Mouse (Mus musculus): Measurements from ENCODE around the gene Zfp212. TPM values are rescaled to one million over a fixed set of nuclear protein-coding genes. Genes with fewer than 3 reads are reported as not detected.

Zfp212 gene
- polyA plus RNA-seq, 1 experiment from 2014 or later: 12.2 TPM

DNA sequence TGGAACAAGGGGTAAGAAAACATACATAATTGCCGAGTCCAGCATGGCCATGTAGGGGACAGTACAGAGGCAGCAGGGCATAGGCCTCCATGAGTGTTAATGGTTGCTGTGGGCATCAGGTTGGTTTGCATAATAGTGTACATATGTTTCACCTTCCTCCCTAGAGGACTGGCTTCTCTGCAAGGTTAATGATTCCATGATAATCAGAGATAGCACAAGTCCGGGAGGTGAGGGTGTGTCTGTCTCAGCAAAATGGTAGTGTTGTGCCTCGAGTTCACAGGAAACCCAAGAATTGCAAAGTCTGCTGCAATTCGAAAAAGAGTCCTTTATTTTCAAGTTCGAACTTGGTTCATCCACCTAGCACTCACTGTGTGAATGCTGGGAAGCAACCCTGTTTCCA, 3.2 kb upstream of the Zfp212 start:
- WGBS: 58% methylated on average over 5 of the region's 5 CpGs
- Histone ChIP-seq H3K4me3 (ENCODE audit: low read length) (no peak overlapping the region), H3K27me3 (replicated peaks; ENCODE audit: control insufficient read depth, insufficient read depth, low read length) (no peaks in the 10 kb centered on the region), H3K4me2 (ENCODE audit: low read depth, low read length) (no peak overlapping the region), H3K4me1 (ENCODE audit: control insufficient read depth, insufficient read depth, low read length) (peaks cover 10% of the 10 kb centered on the region), H3K9me3 (ENCODE audit: control insufficient read depth, low read length) (no peaks in the 10 kb centered on the region), H3K27ac (ENCODE audit: low read length) (peak overlapping the region; percentile 77), H3K9ac (ENCODE audit: low read depth, low read length) (no peak overlapping the region), H3K36me3 (ENCODE audit: control insufficient read depth, insufficient read depth, low read length) (no peaks in the 10 kb centered on the region)
- peak; percentile 70 for ATAC-seq

DNA sequence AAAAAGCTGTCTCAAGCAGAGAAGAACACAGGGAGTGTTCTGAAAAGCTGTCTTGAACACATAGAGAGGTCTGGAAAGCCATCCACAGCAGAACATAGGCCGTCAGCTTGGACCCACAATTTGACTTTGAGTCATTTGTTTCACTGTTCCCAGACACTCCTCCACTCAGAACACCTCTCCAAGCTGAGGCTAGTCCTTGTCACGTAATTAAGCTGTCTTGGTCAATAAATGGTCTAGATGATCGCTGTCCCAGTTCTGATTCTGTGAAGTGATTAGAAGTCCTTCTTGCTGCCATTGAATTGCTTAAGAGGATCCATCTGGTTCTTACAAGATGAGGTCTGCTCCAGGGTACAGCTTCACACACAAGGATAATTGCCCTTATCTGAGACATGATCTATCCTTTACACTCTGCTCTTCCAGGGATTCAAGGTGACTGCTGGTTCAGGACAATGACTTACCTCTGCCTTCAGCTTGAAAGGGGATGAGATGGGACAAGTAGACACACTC, 1.5 kb upstream of the Zfp212 start:
- no peak overlapping the region for H3K9ac ChIP-seq (ENCODE audit: low read depth, low read length)
- H3K4me3 ChIP-seq (ENCODE audit: low read length): no peak overlapping the region
- H3K27ac ChIP-seq (ENCODE audit: low read length): no peak overlapping the region
- no peaks in the 10 kb centered on the region for H3K36me3 ChIP-seq (ENCODE audit: control insufficient read depth, insufficient read depth, low read length)
- WGBS: 71% methylated on average over 3 of the region's 3 CpGs
- no peaks in the 10 kb centered on the region for H3K27me3 ChIP-seq (replicated peaks; ENCODE audit: control insufficient read depth, insufficient read depth, low read length)
- ATAC-seq: no peak
- no peaks in the 10 kb centered on the region for H3K9me3 ChIP-seq (ENCODE audit: control insufficient read depth, low read length)
- H3K4me2 ChIP-seq (ENCODE audit: low read depth, low read length): no peak overlapping the region
- H3K4me1 ChIP-seq (ENCODE audit: control insufficient read depth, insufficient read depth, low read length): peaks cover 14% of the 10 kb centered on the region

DNA sequence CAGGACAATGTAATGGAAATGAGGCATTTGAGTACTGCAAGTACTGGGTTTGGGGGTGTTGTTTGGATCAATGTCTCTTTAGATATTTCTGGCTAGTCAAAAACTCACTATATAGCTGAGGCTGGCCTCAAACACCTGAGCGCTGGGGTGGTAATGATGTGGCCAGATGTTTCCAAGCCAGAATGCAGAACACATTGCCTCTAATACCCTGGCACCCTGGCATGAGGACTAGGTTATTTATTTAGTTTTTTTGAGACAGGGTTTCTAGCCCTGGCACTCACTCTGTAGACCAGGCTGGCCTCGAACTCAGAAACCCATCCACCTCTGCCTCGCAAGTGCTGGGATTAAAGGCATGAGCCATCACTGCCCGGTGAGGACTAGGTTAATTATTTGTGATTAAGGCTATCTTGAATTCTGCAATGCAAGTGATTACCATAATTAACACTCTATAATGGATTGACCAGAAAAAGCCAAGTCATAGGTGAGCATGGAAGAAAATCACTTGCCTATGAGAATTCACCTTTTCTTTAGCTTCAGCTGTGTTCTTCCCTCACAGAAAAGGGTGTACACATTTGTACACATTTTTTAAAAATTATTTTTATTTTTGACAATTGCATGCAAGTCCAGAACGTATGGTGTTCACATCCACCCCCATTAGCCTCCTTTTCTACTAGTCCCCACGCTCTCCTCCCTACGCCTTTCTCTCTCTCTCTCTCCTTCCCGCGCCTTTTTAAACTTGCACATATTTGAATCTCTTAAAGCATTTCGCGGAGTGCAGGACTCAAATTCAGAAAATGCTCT, 430 bp upstream of the Zfp212 start:
- Histone ChIP-seq H3K27ac (ENCODE audit: low read length) (peak overlapping the region; percentile 98), H3K4me2 (ENCODE audit: low read depth, low read length) (peak overlapping the region; percentile 59), H3K4me3 (ENCODE audit: low read length) (peak overlapping the region; percentile 56), H3K27me3 (replicated peaks; ENCODE audit: control insufficient read depth, insufficient read depth, low read length) (no peaks in the 10 kb centered on the region), H3K9ac (ENCODE audit: low read depth, low read length) (peak overlapping the region; percentile 92), H3K36me3 (ENCODE audit: control insufficient read depth, insufficient read depth, low read length) (no peaks in the 10 kb centered on the region), H3K4me1 (ENCODE audit: control insufficient read depth, insufficient read depth, low read length) (peaks cover 14% of the 10 kb centered on the region), H3K9me3 (ENCODE audit: control insufficient read depth, low read length) (no peaks in the 10 kb centered on the region)
- peak; percentile 2; the same call in 1 of the 2 replicates for ATAC-seq
- 27% methylated on average over 11 of the region's 11 CpGs for WGBS

DNA sequence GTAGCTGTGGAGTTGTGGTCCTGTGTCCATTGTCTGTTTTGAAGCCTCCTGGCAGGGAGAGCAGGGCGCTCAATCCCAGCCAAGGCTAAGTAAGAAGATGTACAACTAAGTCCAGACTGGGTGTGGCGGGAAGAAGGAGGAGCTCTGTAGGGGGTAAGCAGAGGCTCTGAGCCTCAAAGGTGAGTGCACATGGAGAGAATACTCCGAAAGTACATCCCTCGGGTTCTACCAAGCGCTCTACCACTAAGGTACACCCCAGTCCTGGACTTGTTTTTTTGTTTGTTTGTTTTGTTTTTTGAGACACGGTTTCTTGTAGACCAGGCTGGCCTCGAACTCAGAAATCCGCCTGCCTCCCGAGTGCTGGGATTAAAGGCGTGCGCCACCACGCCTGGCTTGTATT, 22.2 kb downstream of the Zfp212 start:
- no peak overlapping the region for H3K27ac ChIP-seq (ENCODE audit: low read length)
- H3K27me3 ChIP-seq (replicated peaks; ENCODE audit: control insufficient read depth, insufficient read depth, low read length): no peaks in the 10 kb centered on the region
- WGBS: 56% methylated on average over 12 of the region's 12 CpGs
- peaks cover 9% of the 10 kb centered on the region; the same call in 1 of the 2 replicates for H3K4me1 ChIP-seq (ENCODE audit: control insufficient read depth, insufficient read depth, low read length)
- H3K4me2 ChIP-seq (ENCODE audit: low read depth, low read length): peak overlapping the region; percentile 89
- 0 out of 2 replicates have a peak, but pooled peaks cover 5% of the 10 kb centered on the region for H3K36me3 ChIP-seq (ENCODE audit: control insufficient read depth, insufficient read depth, low read length)
- no peaks in the 10 kb centered on the region for H3K9me3 ChIP-seq (ENCODE audit: control insufficient read depth, low read length)
- peak overlapping the region; percentile 88 for H3K9ac ChIP-seq (ENCODE audit: low read depth, low read length)
- ATAC-seq: peak; percentile 10; the same call in 1 of the 2 replicates
- H3K4me3 ChIP-seq (ENCODE audit: low read length): peak overlapping the region; percentile 58

DNA sequence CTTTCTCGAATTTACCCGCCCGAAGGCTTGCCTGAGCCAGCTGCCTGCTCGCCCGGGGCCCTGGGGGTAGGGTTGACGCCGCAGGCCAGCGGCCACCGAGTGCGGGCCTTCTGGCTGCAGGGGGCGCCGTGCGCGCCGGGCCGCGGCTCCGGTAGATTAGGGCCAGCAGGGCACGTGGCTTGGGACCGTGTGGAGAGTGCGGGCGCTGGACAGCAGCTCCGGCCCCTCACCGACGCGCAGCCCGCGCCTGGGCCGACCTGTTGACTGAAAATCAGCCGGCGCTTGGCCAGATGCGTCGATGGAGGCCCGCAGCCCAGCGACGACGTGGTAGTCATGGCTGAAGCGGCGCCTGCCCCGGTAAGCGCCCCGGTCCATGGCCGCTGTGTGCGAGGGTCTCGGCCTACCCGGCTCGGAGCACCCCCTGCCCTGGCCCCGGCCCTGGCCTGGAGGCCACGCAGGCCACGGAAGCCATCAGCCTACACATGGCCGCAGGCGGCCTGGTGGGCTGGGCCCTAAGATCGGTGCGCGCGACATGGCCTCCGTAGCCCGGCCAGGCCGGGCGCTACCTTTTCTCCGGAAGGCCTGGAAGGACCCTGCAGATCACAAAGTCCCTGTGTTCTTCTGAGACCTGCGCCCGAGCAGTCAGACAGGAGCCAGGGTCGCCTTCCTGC, 22.9 kb downstream of the Zfp212 start:
- H3K4me1 ChIP-seq (ENCODE audit: control insufficient read depth, insufficient read depth, low read length): peaks cover 9% of the 10 kb centered on the region; the same call in 1 of the 2 replicates
- H3K9me3 ChIP-seq (ENCODE audit: control insufficient read depth, low read length): no peaks in the 10 kb centered on the region
- H3K4me3 ChIP-seq (ENCODE audit: low read length): peak overlapping the region; percentile 58
- 0 out of 2 replicates have a peak, but pooled peaks cover 5% of the 10 kb centered on the region for H3K36me3 ChIP-seq (ENCODE audit: control insufficient read depth, insufficient read depth, low read length)
- H3K27me3 ChIP-seq (replicated peaks; ENCODE audit: control insufficient read depth, insufficient read depth, low read length): no peaks in the 10 kb centered on the region
- 10% methylated on average over 64 of the region's 64 CpGs for WGBS
- H3K27ac ChIP-seq (ENCODE audit: low read length): no peak overlapping the region; the same call in 1 of the 2 replicates
- peak overlapping the region; percentile 89 for H3K4me2 ChIP-seq (ENCODE audit: low read depth, low read length)
- peak overlapping the region; percentile 88 for H3K9ac ChIP-seq (ENCODE audit: low read depth, low read length)
- peak; percentile 95 for ATAC-seq

DNA sequence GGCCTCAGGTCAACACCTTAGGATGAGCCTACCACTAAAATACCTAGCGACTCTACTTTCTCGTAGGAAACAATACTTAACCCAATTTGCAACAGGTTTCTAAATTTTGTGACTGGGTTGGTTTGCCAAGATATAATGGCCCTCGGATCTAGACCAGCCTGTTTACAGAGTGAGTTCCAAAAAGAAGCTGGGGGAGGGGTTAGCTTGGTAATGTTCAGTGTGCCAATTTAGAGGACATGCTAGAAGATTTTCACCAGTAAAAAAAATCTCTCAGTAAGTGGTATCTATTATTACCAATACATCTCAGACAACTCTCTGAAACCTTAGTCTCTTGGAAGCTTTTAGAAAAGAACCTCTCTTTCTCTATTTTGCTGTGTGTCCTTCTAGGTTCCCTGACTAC, 23.4 kb downstream of the Zfp212 start:
- Histone ChIP-seq H3K4me1 (ENCODE audit: control insufficient read depth, insufficient read depth, low read length) (peaks cover 9% of the 10 kb centered on the region; the same call in 1 of the 2 replicates), H3K9ac (ENCODE audit: low read depth, low read length) (peak overlapping the region; percentile 88), H3K4me3 (ENCODE audit: low read length) (peak overlapping the region; percentile 58), H3K36me3 (ENCODE audit: control insufficient read depth, insufficient read depth, low read length) (0 out of 2 replicates have a peak, but pooled peaks cover 5% of the 10 kb centered on the region), H3K27me3 (replicated peaks; ENCODE audit: control insufficient read depth, insufficient read depth, low read length) (no peaks in the 10 kb centered on the region), H3K27ac (ENCODE audit: low read length) (no peak overlapping the region), H3K4me2 (ENCODE audit: low read depth, low read length) (peak overlapping the region; percentile 89), H3K9me3 (ENCODE audit: control insufficient read depth, low read length) (no peaks in the 10 kb centered on the region)
- WGBS: 74% methylated on average over 3 of the region's 3 CpGs
- ATAC-seq: no peak

DNA sequence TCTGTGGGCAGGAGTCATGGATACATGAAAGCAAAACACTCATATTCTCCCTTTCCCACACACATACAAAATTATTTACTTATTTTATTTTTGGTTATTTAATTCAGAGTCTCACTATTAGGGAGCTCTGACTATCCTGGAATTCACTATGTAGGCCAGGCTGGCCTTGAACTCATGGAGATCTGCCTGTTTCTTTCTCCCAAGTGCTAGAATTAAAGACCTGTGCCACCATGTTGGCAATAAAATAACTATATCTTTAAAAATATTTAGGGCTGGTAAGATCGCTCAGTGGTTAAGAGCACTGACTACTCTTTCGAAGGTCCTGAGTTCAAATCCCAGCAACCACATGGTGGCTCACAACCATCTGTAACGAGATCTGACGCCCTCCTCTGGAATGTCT, 27.1 kb downstream of the Zfp212 start:
- no peak overlapping the region for H3K9ac ChIP-seq (ENCODE audit: low read depth, low read length)
- no peaks in the 10 kb centered on the region for H3K9me3 ChIP-seq (ENCODE audit: control insufficient read depth, low read length)
- ATAC-seq: no peak
- H3K36me3 ChIP-seq (ENCODE audit: control insufficient read depth, insufficient read depth, low read length): 0 out of 2 replicates have a peak, but pooled peaks cover 5% of the 10 kb centered on the region
- H3K27me3 ChIP-seq (replicated peaks; ENCODE audit: control insufficient read depth, insufficient read depth, low read length): no peaks in the 10 kb centered on the region
- WGBS: 89% methylated on average over 4 of the region's 4 CpGs
- H3K4me3 ChIP-seq (ENCODE audit: low read length): no peak overlapping the region
- H3K27ac ChIP-seq (ENCODE audit: low read length): no peak overlapping the region
- H3K4me2 ChIP-seq (ENCODE audit: low read depth, low read length): no peak overlapping the region
- peaks cover 8% of the 10 kb centered on the region; the same call in 1 of the 2 replicates for H3K4me1 ChIP-seq (ENCODE audit: control insufficient read depth, insufficient read depth, low read length)

DNA sequence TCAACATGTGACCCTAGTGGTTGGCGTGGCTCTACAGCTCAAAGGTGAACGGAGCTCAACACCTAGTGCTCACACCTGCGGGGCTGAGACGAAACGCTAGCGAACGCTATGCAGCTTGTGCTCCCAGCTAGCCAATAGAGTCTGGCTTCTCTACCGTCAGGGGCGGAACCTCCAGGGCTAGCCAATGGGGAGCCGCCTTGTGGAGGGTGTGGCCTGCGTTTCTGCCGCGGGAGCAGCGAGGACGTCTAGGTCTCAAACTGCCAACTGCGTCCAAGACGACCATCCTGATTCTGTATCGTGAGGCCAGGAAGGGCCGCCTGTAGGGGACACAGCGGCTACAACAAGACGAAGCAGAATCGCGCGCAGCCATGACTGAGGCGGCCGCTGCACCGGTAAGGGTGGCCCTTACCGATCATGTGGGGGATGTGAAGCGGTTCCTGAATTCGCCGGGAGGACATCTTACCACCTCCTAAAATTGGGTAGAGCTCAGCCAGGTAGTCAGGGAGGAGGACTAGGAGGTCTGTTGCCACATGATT, 33.0 kb downstream of the Zfp212 start, which contains the start of gene Zfp956:
Gene Zfp956 (plus strand): TSS at position 200 of the 536 bp plus-strand sequence.
- peak within 1 kb of the TSS; percentile 63 for H3K4me3 ChIP-seq (ENCODE audit: low read length)
- H3K4me1 ChIP-seq (ENCODE audit: control insufficient read depth, insufficient read depth, low read length): peaks cover 12% of the 10 kb centered on the region; the same call in 1 of the 2 replicates
- peak within 1 kb of the TSS; percentile 86 for H3K4me2 ChIP-seq (ENCODE audit: low read depth, low read length)
- H3K9ac ChIP-seq (ENCODE audit: low read depth, low read length): peak within 1 kb of the TSS; percentile 77
- 0% methylated on average over 31 of the region's 31 CpGs for WGBS
- no peaks in the 10 kb centered on the region for H3K36me3 ChIP-seq (ENCODE audit: control insufficient read depth, insufficient read depth, low read length)
- peak; percentile 99 for ATAC-seq
- no peaks in the 10 kb centered on the region for H3K27me3 ChIP-seq (replicated peaks; ENCODE audit: control insufficient read depth, insufficient read depth, low read length)
- H3K9me3 ChIP-seq (ENCODE audit: control insufficient read depth, low read length): no peaks in the 10 kb centered on the region
- peak within 1 kb of the TSS; percentile 78 for H3K27ac ChIP-seq (ENCODE audit: low read length)

DNA sequence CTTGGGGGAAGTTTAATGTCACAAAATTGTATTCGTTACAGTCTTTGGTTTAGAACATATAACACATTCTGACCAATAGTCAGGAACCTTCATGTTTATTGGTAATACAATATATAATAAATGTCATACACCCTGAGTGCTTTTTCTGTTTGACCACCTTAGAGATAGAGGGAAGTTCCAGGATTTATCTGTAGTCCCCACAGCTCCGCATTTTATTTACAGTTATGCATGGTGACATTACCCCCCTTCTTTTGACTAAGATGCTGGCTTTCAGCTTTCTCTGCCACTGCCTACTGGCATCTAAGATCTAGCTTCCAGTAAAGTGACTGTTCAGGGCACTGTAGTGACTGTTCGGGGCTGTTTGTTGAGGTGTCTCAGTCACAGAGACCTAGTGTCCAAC, 34.1 kb downstream of the Zfp212 start:
- no peak for ATAC-seq

More for the DNA sequence above, 34.1 kb downstream of the Zfp212 start:
- H3K9me3 ChIP-seq (ENCODE audit: control insufficient read depth, low read length): no peaks in the 10 kb centered on the region
- peaks cover 12% of the 10 kb centered on the region; the same call in 1 of the 2 replicates for H3K4me1 ChIP-seq (ENCODE audit: control insufficient read depth, insufficient read depth, low read length)
- peak overlapping the region; percentile 86 for H3K4me2 ChIP-seq (ENCODE audit: low read depth, low read length)
- no peaks in the 10 kb centered on the region for H3K36me3 ChIP-seq (ENCODE audit: control insufficient read depth, insufficient read depth, low read length)
- H3K27me3 ChIP-seq (replicated peaks; ENCODE audit: control insufficient read depth, insufficient read depth, low read length): no peaks in the 10 kb centered on the region
- H3K27ac ChIP-seq (ENCODE audit: low read length): no peak overlapping the region
- H3K9ac ChIP-seq (ENCODE audit: low read depth, low read length): no peak overlapping the region
- 79% methylated on average over 3 of the region's 3 CpGs for whole genome bisulfite sequencing
- peak overlapping the region; percentile 63; the same call in 1 of the 2 replicates for H3K4me3 ChIP-seq (ENCODE audit: low read length)
